Mouse (Mus musculus) MEL (cell line): ENCODE results near the gene Nfatc4.

Source experiments
- CTCF ChIP-seq, 3 experiments: IDR thresholded peaks in 2 of 3; conservative IDR thresholded peaks in 1 of 3; 2 replicates each; pipeline ENCODE4 v1.5.1; 2011 to 2012; ENCODE audit warnings: low read length in 3 of 3, low read depth in 2 of 3, mild to moderate bottlenecking in 2 of 3, improper control_type of control experiment in 1 of 3, inconsistent platforms in 1 of 3, mixed read lengths in 1 of 3, moderate library complexity in 1 of 3; ENCODE audit not compliant: control insufficient read depth in 1 of 3, insufficient read depth in 1 of 3, poor library complexity in 1 of 3, severe bottlenecking in 1 of 3
- MXI1 ChIP-seq: IDR thresholded peaks from 2 replicates; pipeline ENCODE4 v1.6.1; 2011; ENCODE audit warnings: mild to moderate bottlenecking, low read depth, low read length, improper control_type of control experiment
- POLR2A ChIP-seq, 2 experiments: IDR thresholded peaks; 2 replicates each; pipeline ENCODE4 v1.6.1; 2011 to 2012; ENCODE audit warnings: low read length in 2 of 2, mild to moderate bottlenecking in 2 of 2, control low read depth in 1 of 2, improper control_type of control experiment in 1 of 2, low read depth in 1 of 2, moderate library complexity in 1 of 2; ENCODE audit not compliant: control insufficient read depth in 1 of 2, insufficient read depth in 1 of 2, poor library complexity in 1 of 2
- TBP ChIP-seq: IDR thresholded peaks from 2 replicates; pipeline ENCODE4 v1.8.0; 2011; ENCODE audit warnings: low read depth, low read length, improper control_type of control experiment

- TF ChIP-seq CTCF (IDR thresholded peaks at IDR 0.05 in 2 of 3, conservative IDR thresholded peaks at IDR 0.05 in 1 of 3; ENCODE audit: control insufficient read depth in 1 of 3, insufficient read depth in 1 of 3, low read depth in 2 of 3, low read length in 3 of 3, poor library complexity in 1 of 3, severe bottlenecking in 1 of 3) = no peak
- TF ChIP-seq POLR2A (IDR thresholded peaks at IDR 0.05; ENCODE audit: control insufficient read depth in 1 of 2, insufficient read depth in 1 of 2, low read depth in 1 of 2, low read length in 2 of 2, poor library complexity in 1 of 2) = no peak
- TF ChIP-seq MXI1 = no peak
- no peak for TF ChIP-seq TBP
Measured at GRCm38 (mm10) chr14:55777806-55778205, 45.1 kb upstream of the Nfatc4 start.
